Mouse (Mus musculus) liver, embryonic 14.5 days (tissue): Measurements from ENCODE around the gene Foxb2. TPM values are rescaled to one million over a fixed set of nuclear protein-coding genes. Genes with fewer than 3 reads are reported as not detected.

Experiments used
- ATAC-seq: fragments of 200-750 bp; cut with Nextera tagmentation; 2 replicates; pipeline ENCODE4 v1.8.0; 2017; ENCODE audit warnings: moderate number of reproducible peaks, mild to moderate bottlenecking, moderate library complexity; ENCODE audit not compliant: insufficient read depth
- DNase-seq, 3 experiments: peaks; one replicate each; pipeline ENCODE4 v3.0.0-alpha.2; 2012 to 2013; ENCODE audit warnings: low read depth in 3 of 3, low spot score in 3 of 3
- H3K27ac ChIP-seq: fragments of 300-500 bp; sonication (generic); 2 replicates; pipeline ENCODE4 v1.5.1; 2014; ENCODE audit warnings: moderate library complexity, mild to moderate bottlenecking, control low read depth, inconsistent platforms
- H3K27me3 ChIP-seq: fragments of 300-500 bp; sonication (generic); 2 replicates; pipeline ENCODE4 v1.6.1; 2014; ENCODE audit warnings: mild to moderate bottlenecking, low read length, moderate library complexity; ENCODE audit not compliant: control insufficient read depth, insufficient read depth
- H3K36me3 ChIP-seq: fragments of 300-500 bp; sonication (generic); replicated peaks from 2 replicates; pipeline ENCODE4 v1.6.1; 2014; ENCODE audit warnings: low read depth; ENCODE audit not compliant: control insufficient read depth, insufficient read depth
- H3K4me1 ChIP-seq, 2 experiments: fragments of 200-500 bp in 1 of 2; fragments of 300-500 bp in 1 of 2; sonication (generic) in 1 of 2; replicated peaks; 2 replicates each; pipeline ENCODE4 v1.6.1; 2012 to 2014; ENCODE audit warnings: antibody characterized with exemption in 1 of 2, inconsistent platforms in 1 of 2, low read length in 1 of 2; ENCODE audit not compliant: control insufficient read depth in 2 of 2, insufficient read depth in 2 of 2
- H3K4me2 ChIP-seq: fragments of 300-500 bp; sonication (generic); 2 replicates; pipeline ENCODE4 v1.6.1; 2014; ENCODE audit warnings: low read depth, mild to moderate bottlenecking, control low read depth, moderate library complexity
- H3K4me3 ChIP-seq, 2 experiments: fragments of 200-500 bp in 1 of 2; fragments of 300-500 bp in 1 of 2; sonication (generic) in 1 of 2; 2 replicates each; pipeline ENCODE4 v1.5.1; 2012 to 2014; ENCODE audit warnings: low read depth in 2 of 2, low read length in 2 of 2, mild to moderate bottlenecking in 2 of 2, control low read depth in 1 of 2, inconsistent platforms in 1 of 2, moderate library complexity in 1 of 2; ENCODE audit not compliant: insufficient read depth in 1 of 2
- H3K9ac ChIP-seq: fragments of 300-500 bp; sonication (generic); replicated peaks from 2 replicates; pipeline ENCODE4 v1.6.1; 2014; ENCODE audit warnings: mild to moderate bottlenecking, control low read depth, moderate library complexity
- H3K9me3 ChIP-seq: fragments of 300-500 bp; sonication (generic); 2 replicates; pipeline ENCODE4 v1.6.1; 2016; ENCODE audit warnings: low read length, mixed read lengths; ENCODE audit not compliant: control insufficient read depth
- CTCF ChIP-seq: IDR thresholded peaks from 2 replicates; pipeline ENCODE4 v1.5.1; 2016; ENCODE audit warnings: antibody characterized with exemption, low read depth, control low read depth
- EP300 ChIP-seq: IDR thresholded peaks from 2 replicates; pipeline ENCODE4 v1.6.1; 2016; ENCODE audit warnings: antibody characterized with exemption, low read depth
- WGBS: fragments of 180-500 bp; shearing (Covaris S2); extraction: QIAGEN DNeasy Blood & Tissue Kit; methylation state at CpG from one replicate; pipeline ENCODE4 v1.1.7; 2014; ENCODE audit not compliant: insufficient replicate concordance; 5-methylcytosine and 5-hydroxymethylcytosine counted together
- polyA plus RNA-seq, 2 experiments: library from polyadenylated mRNA; depleted of rRNA in 1 of 2; stranded (reverse) in 1 of 2; unstranded in 1 of 2; fragments of >200 nt; fragmentation: Nextera tagmentation in 1 of 2; extraction: Ambion mirVana in 1 of 2; gene quantifications; 2 replicates each; pipeline versions ENCODE4 v1.2.1 to v1.2.3; 2012 to 2014

Gene Foxb2
- polyA plus RNA-seq, 2 experiments, result not detected

DNA sequence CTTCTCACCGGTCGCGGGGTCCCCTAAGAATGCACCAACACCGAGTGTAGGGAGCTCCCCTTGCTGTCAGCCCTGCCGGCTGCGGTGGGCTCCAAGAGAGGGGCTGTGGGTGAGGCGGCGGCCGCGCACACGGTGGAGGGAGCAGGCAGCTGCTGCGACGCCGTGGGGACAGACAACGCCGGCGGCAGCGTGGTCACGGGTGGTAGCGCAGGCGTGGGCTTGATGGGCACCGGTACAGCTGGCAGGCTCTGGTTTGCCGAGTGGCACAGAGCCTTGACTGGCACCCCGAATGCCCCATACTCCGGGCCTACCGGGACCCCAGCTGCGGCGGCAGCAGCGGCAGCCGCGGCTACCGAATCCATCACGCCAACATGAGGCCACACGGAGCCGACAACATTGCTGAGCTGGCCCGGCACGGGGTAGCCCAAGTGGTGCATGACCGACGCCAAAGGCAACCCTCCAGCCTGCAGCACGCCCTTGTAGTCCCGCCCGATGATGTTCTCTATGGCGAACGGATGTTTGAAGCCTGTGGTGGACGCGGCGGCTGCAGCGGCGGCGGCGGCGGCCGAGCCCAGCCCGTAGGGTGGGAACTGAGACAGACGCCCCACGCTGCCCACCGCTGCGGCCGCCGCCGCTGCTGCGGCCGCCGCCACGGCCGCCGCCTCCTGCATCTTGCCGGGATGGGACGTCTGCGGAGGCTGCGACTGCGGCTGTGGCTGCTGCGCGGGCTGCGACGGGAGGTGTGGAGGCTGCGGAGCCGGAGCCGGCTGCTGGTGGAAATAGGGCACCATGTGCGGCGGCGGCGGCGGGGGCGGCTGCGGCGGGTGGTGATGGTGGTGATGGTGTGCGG, 1.0 kb downstream of the Foxb2 start:
- H3K36me3 ChIP-seq, result no peaks in the 10 kb centered on the region
- no peaks in the 10 kb centered on the region for H3K9me3 ChIP-seq
- no peak for ATAC-seq
- TF ChIP-seq EP300 (no peak), CTCF (no peak)
- peaks cover 99% of the 10 kb centered on the region for H3K27me3 ChIP-seq
- WGBS, result 1% methylated on average over 76 of the region's 88 CpGs
- peak overlapping the region; percentile 25; the same call in 1 of the 2 replicates for H3K4me2 ChIP-seq
- no peak overlapping the region for H3K9ac ChIP-seq
- H3K4me3 ChIP-seq, result peak overlapping the region in 1 of 2 experiments; percentile 18; a peak in 2 of 4 replicates
- H3K4me1 ChIP-seq, result no peaks in the 10 kb centered on the region
- no peak overlapping the region for H3K27ac ChIP-seq
- no peak for DNase-seq

DNA sequence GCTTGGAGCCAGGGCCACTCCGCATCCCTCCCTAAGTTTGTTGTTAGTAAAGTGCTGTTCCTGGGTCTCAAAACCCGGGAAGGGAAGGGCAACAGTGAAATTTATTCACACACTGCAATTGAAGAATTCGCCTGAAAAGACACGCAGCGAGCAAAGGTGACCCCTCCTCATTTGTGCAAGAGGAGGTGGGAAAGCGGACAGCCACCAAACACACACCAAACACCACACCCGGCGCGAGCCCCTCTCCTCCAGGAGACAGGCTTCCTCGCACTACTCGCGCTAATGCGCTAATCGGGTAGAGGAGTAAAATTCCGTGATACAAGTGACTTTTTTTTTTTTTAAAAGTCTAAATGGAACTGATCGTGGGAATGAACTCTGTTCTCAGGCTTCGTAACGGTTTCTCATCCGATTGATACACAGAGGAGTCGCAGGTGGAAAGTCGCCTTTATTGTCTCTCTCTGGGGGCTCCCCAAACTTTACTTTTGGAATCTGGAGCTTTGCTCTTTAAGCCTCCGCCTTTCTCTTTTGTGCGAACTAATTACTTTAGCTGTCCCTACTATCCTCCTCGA, 2.3 kb downstream of the Foxb2 start:
- Histone ChIP-seq H3K4me3 (no peak overlapping the region), H3K27ac (no peak overlapping the region), H3K36me3 (no peaks in the 10 kb centered on the region), H3K27me3 (peaks cover 90% of the 10 kb centered on the region), H3K9me3 (no peaks in the 10 kb centered on the region), H3K9ac (no peak overlapping the region), H3K4me1 (no peaks in the 10 kb centered on the region), H3K4me2 (no peak overlapping the region)
- no peak for TF ChIP-seq EP300
- no peak for TF ChIP-seq CTCF
- DNase-seq (no peak), ATAC-seq (no peak)
- 1% methylated on average over 24 of the region's 24 CpGs for WGBS

DNA sequence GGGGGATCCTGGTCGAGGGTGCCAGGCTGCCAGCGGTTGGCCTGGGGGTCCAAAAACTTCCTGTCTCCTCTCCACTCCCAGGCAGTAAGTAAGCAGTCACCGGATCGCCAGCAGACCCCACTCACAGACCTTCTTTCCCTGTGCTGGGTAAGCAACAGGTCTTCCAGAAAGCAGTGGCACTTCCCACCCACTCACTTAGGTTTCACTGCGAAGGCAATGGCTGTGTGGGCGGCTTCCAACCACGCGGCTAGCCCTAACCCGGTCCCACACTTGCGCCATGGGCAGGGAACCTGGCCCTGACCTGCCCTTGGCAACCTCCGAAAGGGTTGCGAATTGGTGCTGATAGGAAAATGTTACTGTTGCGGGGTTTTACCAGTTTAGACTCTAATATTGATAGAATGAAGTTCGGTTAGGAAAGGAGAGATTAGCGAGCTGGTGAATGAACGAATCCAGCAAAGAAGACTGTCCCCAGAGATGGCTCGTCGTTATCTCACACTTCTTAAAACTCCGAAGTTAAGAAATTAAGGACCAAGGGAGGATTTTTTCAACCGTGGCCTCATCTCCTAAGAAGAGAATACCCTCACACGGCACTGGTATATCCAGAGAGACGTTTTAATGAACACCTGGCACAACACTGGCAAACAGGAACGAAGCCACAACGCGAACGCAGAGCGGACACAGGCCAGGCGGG, 3.0 kb downstream of the Foxb2 start:
- H3K4me2 ChIP-seq, result no peak overlapping the region
- H3K9ac ChIP-seq, result no peak overlapping the region
- H3K36me3 ChIP-seq, result no peaks in the 10 kb centered on the region
- H3K27ac ChIP-seq, result no peak overlapping the region
- H3K27me3 ChIP-seq, result peaks cover 83% of the 10 kb centered on the region
- ATAC-seq (no peak), DNase-seq (no peak)
- 2% methylated on average over 28 of the region's 28 CpGs for WGBS
- no peak for TF ChIP-seq EP300
- no peak for TF ChIP-seq CTCF
- no peaks in the 10 kb centered on the region for H3K4me1 ChIP-seq
- H3K4me3 ChIP-seq, result no peak overlapping the region
- H3K9me3 ChIP-seq, result no peaks in the 10 kb centered on the region

DNA sequence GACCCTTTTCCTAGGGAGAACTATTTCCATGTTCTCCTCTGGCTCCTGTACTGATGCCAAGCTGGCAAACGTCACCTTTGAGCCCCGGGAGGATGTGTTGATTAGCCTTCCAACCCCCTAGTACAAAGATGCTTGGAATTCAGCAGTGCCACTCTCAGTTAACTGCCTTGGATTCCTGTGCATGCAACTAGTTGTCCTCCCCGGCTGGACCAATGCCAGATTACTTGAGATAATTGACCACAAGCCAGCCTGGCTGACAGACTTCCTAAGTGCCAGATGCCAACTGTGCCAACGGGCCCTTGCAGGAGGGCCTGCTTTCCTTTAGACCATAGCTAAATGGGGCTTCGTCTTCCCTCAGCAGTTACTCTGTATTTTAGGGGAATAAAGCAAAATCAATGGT, 5.1 kb downstream of the Foxb2 start:
- 22% methylated on average over 5 of the region's 5 CpGs for WGBS
- DNase-seq, result no peak
- H3K4me1 ChIP-seq, result no peaks in the 10 kb centered on the region

DNA sequence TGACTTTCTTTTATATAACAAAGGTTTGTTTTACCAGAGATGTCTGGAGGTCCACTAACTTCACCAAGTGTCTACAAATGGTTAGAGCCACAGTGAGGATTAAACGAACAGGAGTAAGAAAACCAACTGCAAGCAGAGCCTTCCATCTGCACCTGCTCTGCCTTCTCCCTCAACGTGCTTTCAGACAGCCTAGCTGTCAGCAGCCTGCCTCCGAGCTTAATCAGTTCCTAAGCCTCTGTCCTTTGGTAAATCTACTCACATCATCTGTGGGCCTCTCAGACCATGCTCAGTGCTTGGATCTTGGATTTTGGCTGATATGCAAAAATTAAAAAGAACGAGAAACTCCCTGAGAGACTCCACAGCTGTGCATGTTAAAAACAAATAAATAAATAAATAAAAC, 15.0 kb downstream of the Foxb2 start:
- TF ChIP-seq CTCF, result no peak
- no peak for TF ChIP-seq EP300
- Histone ChIP-seq H3K27ac (no peak overlapping the region), H3K9ac (no peak overlapping the region), H3K9me3 (no peaks in the 10 kb centered on the region), H3K4me3 (no peak overlapping the region), H3K4me1 (no peaks in the 10 kb centered on the region), H3K36me3 (no peaks in the 10 kb centered on the region), H3K4me2 (no peak overlapping the region), H3K27me3 (no peaks in the 10 kb centered on the region)
- 44% methylated on average over 4 of the region's 4 CpGs for WGBS
- ATAC-seq (no peak), DNase-seq (no peak)

More for the DNA sequence above, 5.1 kb downstream of the Foxb2 start:
- Histone ChIP-seq H3K4me3 (no peak overlapping the region), H3K27ac (no peak overlapping the region), H3K4me2 (no peak overlapping the region), H3K27me3 (peaks cover 62% of the 10 kb centered on the region), H3K9ac (no peak overlapping the region), H3K36me3 (no peaks in the 10 kb centered on the region), H3K9me3 (no peaks in the 10 kb centered on the region)
- TF ChIP-seq EP300 (no peak), CTCF (no peak)
- ATAC-seq, result no peak
